Mouse (Mus musculus): ENCODE data around the gene Rabep2.
"Not testable (repeated sequence)": the region's sequence is repeated elsewhere in the genome, so short reads cannot be mapped to it uniquely, and the experiment has no call there.

Gene Rabep2

DNA sequence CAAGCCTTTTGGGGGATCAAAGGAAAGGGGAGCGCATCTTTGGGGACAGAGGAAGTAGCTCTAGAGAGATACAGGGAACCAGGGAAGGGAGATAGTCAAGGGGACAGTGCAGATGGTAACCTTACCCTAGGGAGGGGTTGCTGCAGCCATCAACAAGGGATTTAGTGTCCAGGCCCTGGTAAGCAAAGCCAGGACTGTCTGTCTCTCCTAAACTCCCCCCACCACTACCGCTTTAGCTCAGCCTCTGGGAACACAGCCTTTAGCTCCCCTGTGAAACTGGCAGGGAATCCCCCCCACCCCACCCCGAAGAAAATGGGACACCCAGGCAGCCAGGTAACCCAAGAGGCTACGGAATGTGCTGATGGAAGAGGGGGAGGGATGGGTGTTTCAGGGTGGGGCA, 35.0 kb downstream of the Rabep2 start:
- in situ Hi-C loops (cut with MboI, MseI) = no loop called here

GRCm38 (mm10) chr7:126464121-126464520, 35.6 kb downstream of the Rabep2 start:
- in situ Hi-C loops (cut with MboI, MseI) = no loop called here

DNA sequence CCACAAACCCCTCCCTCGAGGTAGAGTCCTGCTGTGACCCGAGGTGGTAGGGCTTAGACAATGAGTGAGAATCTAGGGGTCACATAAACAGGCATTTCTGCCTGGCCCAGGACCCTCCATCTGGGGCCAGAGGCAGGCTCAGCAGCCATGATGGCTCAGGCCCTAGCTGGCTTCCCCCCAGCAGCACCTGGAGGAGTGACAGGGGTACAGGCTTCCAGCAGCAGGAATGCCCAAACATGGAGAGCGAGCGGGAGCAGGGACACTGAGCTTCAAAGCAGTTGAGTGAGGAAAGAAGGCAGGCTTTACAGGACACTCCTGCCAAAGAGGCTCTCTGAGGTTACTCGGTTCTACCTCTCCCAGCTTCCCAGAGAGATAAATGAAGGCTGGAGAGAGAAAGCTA, 36.3 kb downstream of the Rabep2 start:
- in situ Hi-C loops (cut with MboI, MseI) = no loop called here

GRCm38 (mm10) chr7:126465246-126466030, 36.9 kb downstream of the Rabep2 start:
- in situ Hi-C loops (cut with MboI, MseI) = no loop called here

DNA sequence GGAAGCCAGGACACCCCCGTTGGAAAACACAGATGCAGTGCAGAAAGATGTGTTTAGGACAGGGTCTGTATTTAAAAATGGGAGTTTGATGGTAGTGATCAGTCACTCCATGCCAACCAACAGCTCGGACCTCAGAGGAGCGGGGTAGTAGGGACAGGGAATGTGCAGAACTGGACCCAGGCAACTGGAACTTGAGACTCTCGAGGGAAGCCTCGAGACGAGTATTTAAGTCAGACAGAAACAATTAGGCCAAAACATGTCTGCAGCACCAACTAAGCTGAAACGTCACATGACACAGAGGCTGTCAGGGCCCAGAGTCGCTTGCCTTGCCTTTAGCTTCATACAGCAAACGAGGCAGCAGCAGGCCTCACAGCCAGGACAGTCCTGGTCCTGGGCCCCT, 37.6 kb downstream of the Rabep2 start:
- in situ Hi-C loops (cut with MboI, MseI) = no loop called here

GRCm38 (mm10) chr7:126466707-126467106, 38.1 kb downstream of the Rabep2 start:
- in situ Hi-C loops (cut with MboI, MseI) = no loop called here

DNA sequence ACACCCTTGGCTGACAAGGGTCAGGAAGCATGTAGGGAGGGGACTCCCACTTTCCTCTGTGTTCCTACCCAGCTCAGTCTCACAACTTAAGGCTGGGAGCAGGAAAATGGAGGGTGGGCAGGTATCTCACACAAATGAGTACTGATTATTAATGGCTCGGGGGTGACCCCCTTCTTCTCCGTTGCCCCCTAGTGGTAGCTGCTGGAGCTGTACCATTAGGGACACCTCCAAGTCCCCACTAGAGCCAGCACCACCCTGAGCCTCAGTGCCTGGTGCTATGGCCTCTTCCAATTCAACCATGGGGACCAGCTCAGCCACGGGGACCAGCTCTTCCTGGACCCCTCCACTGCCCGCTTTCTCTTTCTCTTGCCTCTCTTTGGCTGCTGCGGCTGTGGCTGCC, 38.7 kb downstream of the Rabep2 start:
- in situ Hi-C loops (cut with MboI, MseI) = no loop called here

DNA sequence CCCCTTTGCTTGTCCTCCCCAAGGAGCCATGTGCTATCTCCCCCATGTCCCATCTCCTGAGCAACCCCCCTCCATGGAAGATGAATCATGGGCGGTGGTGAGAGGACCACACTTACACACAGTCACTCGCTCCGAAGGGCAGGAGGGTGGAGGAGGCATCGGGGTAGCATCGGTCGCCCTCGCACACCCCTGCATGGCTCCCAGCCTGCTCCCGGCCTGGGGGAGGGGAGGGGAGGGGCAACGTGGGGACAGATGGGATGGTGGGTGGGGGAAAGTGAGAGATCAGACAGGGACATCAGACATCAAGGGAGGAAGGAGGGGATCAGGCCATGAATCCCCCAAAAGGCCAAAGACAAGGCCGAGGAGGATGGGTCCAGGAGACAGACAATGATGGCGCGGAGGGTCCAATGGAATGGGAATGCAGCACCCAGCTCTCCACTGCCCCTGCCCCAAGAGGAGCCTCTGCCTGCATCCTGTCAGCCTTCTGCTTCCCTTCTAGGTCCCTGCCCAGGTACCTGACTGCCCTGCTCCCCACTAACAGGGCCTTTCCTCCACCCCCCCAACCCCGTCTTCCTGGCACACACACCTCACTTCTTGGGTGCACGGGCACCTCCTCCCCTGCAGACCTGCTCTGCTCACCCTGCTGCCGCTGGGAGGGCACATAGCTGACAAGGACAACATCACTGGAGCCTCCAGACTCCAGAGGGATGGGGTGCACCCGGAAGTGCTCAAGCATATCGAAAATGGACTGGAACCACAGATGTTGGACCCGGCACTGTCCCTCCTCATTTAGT, 39.5 kb downstream of the Rabep2 start:
- in situ Hi-C loops (cut with MboI, MseI) = no loop called here

- in situ Hi-C loops (cut with MboI, MseI) = loop anchor here in 1 of 2 experiments (10.0 kb wide), 1 partner anchor 725 kb away; the partner anchor contains the start of gene Cd2bp2
Observed at GRCm38 (mm10) chr7:126470077-126470476, 41.5 kb downstream of the Rabep2 start.

DNA sequence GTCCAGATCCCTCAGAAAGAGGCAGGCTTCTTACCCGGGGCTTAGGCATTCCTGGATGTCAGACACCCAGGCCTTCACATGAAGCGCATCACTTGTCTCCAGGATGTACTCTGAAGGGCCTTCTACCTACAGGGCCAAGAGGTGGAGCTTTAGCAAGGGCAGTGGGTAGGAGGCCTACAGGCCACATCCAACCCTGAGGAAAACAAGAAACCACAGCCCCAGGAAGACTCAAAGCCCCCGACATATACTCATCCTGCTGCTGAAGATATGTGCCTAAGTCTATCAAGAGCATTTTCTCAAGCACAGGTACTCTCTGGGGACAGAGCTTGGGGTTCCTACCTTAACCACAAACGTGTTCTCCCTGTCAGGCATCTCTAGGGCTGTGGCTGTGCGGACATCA, 42.8 kb downstream of the Rabep2 start:
- in situ Hi-C loops (cut with MboI, MseI) = loop anchor here in 1 of 2 experiments (10.0 kb wide), 1 partner anchor 723 kb away; the partner anchor contains the start of gene Cd2bp2

DNA sequence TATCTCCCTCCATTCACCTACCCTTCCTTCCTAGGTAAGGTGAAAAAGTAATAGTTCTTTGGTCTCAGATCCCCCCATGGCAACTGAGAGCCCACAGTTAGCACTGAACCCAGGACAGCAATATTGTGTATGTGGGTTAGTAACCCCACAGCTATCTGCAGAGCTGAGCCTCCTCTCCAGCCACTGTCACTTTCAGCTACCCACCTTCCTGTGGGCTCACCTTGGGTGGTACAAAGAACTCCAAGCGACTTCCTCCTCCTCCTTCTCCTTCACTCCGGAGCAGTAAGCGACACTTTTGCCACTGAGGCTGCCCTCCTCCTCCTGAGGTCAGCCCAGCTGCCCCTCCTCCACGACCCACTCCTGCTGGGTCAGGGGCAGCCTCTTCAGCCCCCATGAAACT, 43.3 kb downstream of the Rabep2 start:
- in situ Hi-C loops (cut with MboI, MseI) = loop anchor here in 1 of 2 experiments (10.0 kb wide), 1 partner anchor 723 kb away; the partner anchor contains the start of gene Cd2bp2

- in situ Hi-C loops (cut with MboI, MseI) = loop anchor here in 1 of 2 experiments (10.0 kb wide), 1 partner anchor 722 kb away; the partner anchor contains the start of gene Cd2bp2
Observed at GRCm38 (mm10) chr7:126472306-126472705, 43.7 kb downstream of the Rabep2 start.

GRCm38 (mm10) chr7:126472713-126473112, 44.2 kb downstream of the Rabep2 start:
- in situ Hi-C loops (cut with MboI, MseI) = loop anchor here in 1 of 2 experiments (10.0 kb wide), 1 partner anchor 722 kb away; the partner anchor contains the start of gene Cd2bp2

DNA sequence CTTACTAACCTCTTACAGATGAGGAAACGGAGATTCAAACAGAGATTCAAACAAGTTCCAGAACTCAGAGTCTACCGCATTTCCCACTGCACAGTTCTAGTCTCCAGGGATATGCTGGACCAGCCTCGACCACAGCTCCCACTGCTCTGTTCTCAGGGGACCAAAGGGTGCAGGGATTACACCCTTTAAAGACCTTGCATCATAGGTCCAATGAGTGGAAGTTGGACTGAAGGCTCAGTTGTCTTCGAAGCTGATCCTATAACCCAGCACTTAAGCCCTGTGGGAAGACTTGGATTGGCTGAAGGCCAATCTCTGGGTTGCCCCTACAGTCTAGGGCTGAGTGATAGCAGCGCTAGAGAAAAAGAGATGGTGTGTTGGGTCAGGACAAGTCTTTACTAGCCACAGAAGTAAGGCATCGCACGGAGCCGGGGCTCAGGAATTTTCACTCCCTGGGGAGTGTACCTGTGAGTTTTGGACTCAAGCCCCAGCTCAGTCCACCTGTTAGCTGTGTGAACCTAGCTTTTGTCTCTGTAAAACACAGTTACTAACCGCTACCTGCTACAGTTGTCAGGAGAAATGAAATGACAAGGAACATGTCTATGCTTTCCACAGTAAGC, 45.0 kb downstream of the Rabep2 start:
- in situ Hi-C loops (cut with MboI, MseI) = loop anchor here in 1 of 2 experiments (10.0 kb wide), 1 partner anchor 721 kb away; the partner anchor contains the start of gene Cd2bp2

- in situ Hi-C loops (cut with MboI, MseI) = loop anchor here in 1 of 2 experiments (10.0 kb wide), 1 partner anchor 720 kb away; the partner anchor contains the start of gene Cd2bp2
Observed at GRCm38 (mm10) chr7:126474486-126474955, 46.0 kb downstream of the Rabep2 start.

DNA sequence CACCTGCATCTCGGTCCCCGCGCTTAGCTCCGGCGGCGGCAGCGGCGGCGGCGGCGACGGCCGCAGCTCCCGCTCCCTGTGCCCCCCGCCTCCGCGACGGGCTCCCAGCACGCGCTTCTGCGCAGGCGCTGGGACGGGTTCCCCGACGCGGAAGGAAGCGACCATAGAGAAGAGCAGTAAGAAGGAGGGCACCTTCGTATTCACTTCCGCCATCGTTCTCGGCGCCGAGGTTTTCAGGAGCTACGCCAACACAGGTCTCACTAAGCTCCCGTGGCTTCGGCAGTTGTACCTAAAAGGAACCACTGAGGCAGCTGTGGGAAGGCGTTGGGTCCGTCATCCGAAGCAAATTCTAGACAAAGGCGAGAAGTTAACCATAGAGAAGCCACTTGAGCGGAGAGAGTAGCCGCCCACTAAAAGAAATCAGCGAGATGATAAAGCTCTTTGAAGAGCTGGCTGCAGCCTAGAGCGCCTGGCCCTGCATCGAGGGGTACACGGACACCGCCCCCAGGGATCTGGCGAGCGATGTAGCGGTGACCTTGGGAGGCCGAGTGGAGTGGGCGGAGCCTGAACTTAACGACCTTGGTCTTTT, 46.5 kb downstream of the Rabep2 start, which contains the start of gene Sh2b1:
Gene Sh2b1, minus strand, starts transcription at position 432 of the 589 bp plus-strand sequence.
- in situ Hi-C loops (cut with MboI, MseI) = loop anchor here (5.0 to 10.0 kb wide), 3 partner anchors 52 to 720 kb away; partner anchors contain the start of genes Cd2bp2 (in 1 of the 2) and Ppp4c (in 1 of the 2)

GRCm38 (mm10) chr7:126481699-126482098, 53.1 kb downstream of the Rabep2 start:
- in situ Hi-C loops (cut with MboI, MseI) = no loop called here

DNA sequence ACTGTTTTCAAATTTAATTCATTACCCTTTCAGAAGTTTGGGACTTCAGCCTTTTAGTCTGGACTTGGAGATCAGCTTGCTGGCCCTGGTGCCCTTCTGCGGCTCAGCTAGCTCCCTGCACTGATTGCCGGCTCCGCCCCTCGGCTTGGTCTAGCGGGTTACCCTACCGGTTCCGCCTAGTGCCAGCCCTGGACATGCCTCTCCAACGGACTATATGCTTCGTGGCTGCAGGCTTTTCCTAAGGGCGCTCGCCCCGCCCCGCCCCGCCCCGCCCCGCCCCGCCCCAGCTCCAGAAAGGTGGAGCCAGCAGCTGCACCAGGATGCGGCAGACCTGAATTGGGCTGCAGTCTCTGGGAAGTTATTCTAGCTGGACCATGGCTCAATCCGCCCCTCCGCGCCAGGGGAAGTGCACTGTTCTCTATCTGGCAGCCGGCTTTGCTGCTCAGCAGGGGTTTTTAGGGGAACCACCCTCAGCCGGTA, 53.9 kb downstream of the Rabep2 start:
- in situ Hi-C loops (cut with MboI, MseI) = no loop called here

DNA sequence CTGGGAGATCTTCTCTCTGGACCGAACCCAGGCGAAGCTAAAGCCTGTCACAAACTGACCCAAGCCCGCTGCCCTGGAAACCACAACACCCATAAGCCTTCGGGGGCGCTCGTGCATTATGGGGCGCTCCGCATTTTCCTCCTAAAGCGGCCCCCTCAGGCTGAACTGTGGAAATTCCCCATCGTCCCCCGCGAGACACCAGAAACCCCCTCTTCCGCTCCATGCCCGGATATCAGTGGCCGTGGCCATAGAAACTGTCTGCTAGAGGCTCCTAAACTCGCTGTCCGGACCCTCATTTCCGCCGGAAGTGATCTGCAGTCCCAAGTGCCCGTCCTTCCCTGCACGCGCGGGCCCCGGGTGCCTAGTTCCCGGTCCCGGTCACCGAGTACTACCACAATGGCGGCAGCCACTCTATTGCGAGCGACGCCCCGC, 58.5 kb downstream of the Rabep2 start, which contains the start of gene Tufm:
Gene Tufm, plus strand, starts transcription at position 310 of the 432 bp plus-strand sequence.
- in situ Hi-C loops (cut with MboI, MseI) = no loop called here

- in situ Hi-C loops (cut with MboI, MseI) = not testable (repeated sequence)
Observed at GRCm38 (mm10) chr7:126487617-126488385, 59.2 kb downstream of the Rabep2 start.
